Mouse (Mus musculus): ENCODE results near the gene Ormdl2. TPM values are rescaled to one million over a fixed set of nuclear protein-coding genes. Genes with fewer than 3 reads are reported as not detected.

Ormdl2 gene
- polyA plus RNA-seq, 1 experiment from 2014 or later = 23.6 TPM

DNA sequence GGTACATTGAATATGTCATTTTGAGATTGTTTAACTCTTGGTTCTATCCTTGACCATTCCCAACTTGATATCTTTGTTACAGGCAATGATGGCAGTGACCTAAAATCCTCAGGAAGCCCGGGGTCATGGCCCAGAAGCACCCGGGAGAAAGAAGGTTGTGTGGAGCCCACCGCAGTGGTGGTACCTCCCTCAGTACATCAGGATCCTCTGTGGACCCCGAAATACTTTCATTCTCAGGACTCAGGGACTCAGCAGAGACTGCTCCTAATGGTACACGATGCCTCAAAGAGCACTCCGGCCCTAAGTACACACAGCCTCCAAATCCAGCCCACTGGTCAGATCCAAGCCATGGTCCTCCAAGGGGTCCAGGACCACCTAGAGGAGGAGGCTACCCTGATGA is 15.4 kb downstream of the Ormdl2 start:
- peaks cover 44% of the 10 kb centered on the region for H3K4me1 ChIP-seq (ENCODE audit: control insufficient read depth, insufficient read depth, low read depth, low read length)
- H3K27me3 ChIP-seq (replicated peaks; ENCODE audit: control insufficient read depth, insufficient read depth, low read length) = no peaks in the 10 kb centered on the region
- no peak overlapping the region for H3K27ac ChIP-seq (ENCODE audit: low read depth, low read length)
- no peaks in the 10 kb centered on the region for H3K36me3 ChIP-seq (ENCODE audit: control insufficient read depth, insufficient read depth, low read length)
- H3K4me2 ChIP-seq (ENCODE audit: low read length) = peak overlapping the region; percentile 76
- no peak for ATAC-seq
- no peaks in the 10 kb centered on the region for H3K9me3 ChIP-seq (ENCODE audit: control insufficient read depth, low read length)
- WGBS = 57% methylated on average over 6 of the region's 6 CpGs
- peak overlapping the region; percentile 77 for H3K9ac ChIP-seq (ENCODE audit: low read depth, low read length)
- peak overlapping the region; percentile 58 for H3K4me3 ChIP-seq (ENCODE audit: low read length)

DNA sequence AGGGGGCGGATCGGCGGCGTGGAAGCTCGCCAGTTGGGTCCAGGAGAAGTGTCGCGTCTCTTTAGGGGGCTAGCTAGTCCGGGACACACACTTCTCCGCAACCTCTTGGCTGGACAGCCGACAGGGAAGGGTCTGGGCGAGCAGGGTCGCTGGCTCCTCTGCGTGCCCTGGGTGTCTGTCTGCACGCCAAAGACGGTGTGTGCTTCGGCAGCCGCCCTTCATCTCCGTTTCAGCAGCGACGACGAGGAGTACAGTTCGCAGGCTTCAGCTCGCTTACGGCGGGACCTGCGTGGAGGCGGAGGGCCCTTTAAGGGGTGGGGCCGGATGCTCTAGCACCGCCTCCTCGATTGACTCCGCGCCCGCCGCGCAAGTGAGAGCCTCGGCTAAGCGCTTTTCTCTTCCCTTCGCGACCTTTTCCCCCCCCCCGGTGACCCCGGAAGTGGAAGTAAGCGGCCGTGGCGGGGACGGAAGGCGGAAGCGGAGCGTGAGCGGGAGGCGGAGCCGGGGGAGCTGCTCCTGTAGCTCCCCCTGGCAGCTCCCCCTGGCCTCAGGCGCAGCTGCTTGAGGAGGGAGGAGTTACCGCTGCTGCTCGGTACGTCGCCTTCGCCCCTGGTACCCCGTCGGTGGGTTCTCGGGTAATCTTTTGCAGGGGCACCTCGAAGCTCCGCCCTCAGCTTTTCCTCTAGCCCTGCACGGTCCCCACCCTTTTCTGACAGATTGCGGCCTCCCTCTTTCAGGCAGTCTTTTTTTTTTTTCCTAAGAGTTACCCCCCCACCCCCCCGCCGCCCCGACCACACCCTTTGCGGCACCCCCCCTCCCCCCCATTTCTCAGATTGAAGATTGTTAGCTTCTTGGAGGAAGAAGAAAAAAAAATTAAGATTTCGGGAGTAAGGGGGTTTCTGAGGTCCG is 16.1 kb downstream of the Ormdl2 start:
- under 1% methylated on average over 61 of the region's 70 CpGs for WGBS
- H3K27me3 ChIP-seq (replicated peaks; ENCODE audit: control insufficient read depth, insufficient read depth, low read length) = no peaks in the 10 kb centered on the region
- H3K4me1 ChIP-seq (ENCODE audit: control insufficient read depth, insufficient read depth, low read depth, low read length) = peaks cover 44% of the 10 kb centered on the region
- H3K36me3 ChIP-seq (ENCODE audit: control insufficient read depth, insufficient read depth, low read length) = no peaks in the 10 kb centered on the region; the same call in 1 of the 2 replicates
- peak overlapping the region; percentile 90 for H3K4me2 ChIP-seq (ENCODE audit: low read length)
- peak overlapping the region; percentile 58 for H3K4me3 ChIP-seq (ENCODE audit: low read length)
- peak overlapping the region; percentile 94 for H3K27ac ChIP-seq (ENCODE audit: low read depth, low read length)
- ATAC-seq = peak; percentile 95
- H3K9ac ChIP-seq (ENCODE audit: low read depth, low read length) = peak overlapping the region; percentile 77
- H3K9me3 ChIP-seq (ENCODE audit: control insufficient read depth, low read length) = no peaks in the 10 kb centered on the region

GRCm38 (mm10) chr10:128804271-128805091 is 17.0 kb downstream of the Ormdl2 start, which contains the start of gene Tmem198b:
Gene Tmem198b, minus strand, starts transcription at chr10:128804370.
- peak; percentile 71 for ATAC-seq
- Histone ChIP-seq H3K36me3 (ENCODE audit: control insufficient read depth, insufficient read depth, low read length) (peaks cover 6% of the 10 kb centered on the region; the same call in 1 of the 2 replicates), H3K27ac (ENCODE audit: low read depth, low read length) (peak within 1 kb of the TSS; percentile 94), H3K4me1 (ENCODE audit: control insufficient read depth, insufficient read depth, low read depth, low read length) (peaks cover 42% of the 10 kb centered on the region), H3K4me3 (ENCODE audit: low read length) (peak within 1 kb of the TSS; percentile 58), H3K4me2 (ENCODE audit: low read length) (peak within 1 kb of the TSS; percentile 90), H3K9me3 (ENCODE audit: control insufficient read depth, low read length) (no peaks in the 10 kb centered on the region), H3K27me3 (replicated peaks; ENCODE audit: control insufficient read depth, insufficient read depth, low read length) (no peaks in the 10 kb centered on the region), H3K9ac (ENCODE audit: low read depth, low read length) (peak within 1 kb of the TSS; percentile 77)
- WGBS = under 1% methylated on average over 27 of the region's 28 CpGs

- WGBS = under 1% methylated on average over 14 of the region's 14 CpGs
- Histone ChIP-seq H3K9ac (ENCODE audit: low read depth, low read length) (peak within 1 kb of the TSS; percentile 77), H3K27ac (ENCODE audit: low read depth, low read length) (peak within 1 kb of the TSS; percentile 94), H3K4me2 (ENCODE audit: low read length) (peak within 1 kb of the TSS; percentile 90), H3K36me3 (ENCODE audit: control insufficient read depth, insufficient read depth, low read length) (peaks cover 6% of the 10 kb centered on the region; the same call in 1 of the 2 replicates), H3K27me3 (replicated peaks; ENCODE audit: control insufficient read depth, insufficient read depth, low read length) (no peaks in the 10 kb centered on the region), H3K4me3 (ENCODE audit: low read length) (peak within 1 kb of the TSS; percentile 58), H3K4me1 (ENCODE audit: control insufficient read depth, insufficient read depth, low read depth, low read length) (peaks cover 36% of the 10 kb centered on the region), H3K9me3 (ENCODE audit: control insufficient read depth, low read length) (no peaks in the 10 kb centered on the region)
- ATAC-seq = peak; percentile 21
These were observed 17.6 kb downstream of the Ormdl2 start, which contains the start of gene Dnajc14 for GRCm38 (mm10) chr10:128803771-128804270. Gene Dnajc14, plus strand, starts transcription at chr10:128804062.

- H3K4me2 ChIP-seq (ENCODE audit: low read length) = peak overlapping the region; percentile 90
- no peaks in the 10 kb centered on the region for H3K9me3 ChIP-seq (ENCODE audit: control insufficient read depth, low read length)
- H3K9ac ChIP-seq (ENCODE audit: low read depth, low read length) = peak overlapping the region; percentile 77
- 19% methylated on average over 6 of the region's 6 CpGs for WGBS
- H3K4me1 ChIP-seq (ENCODE audit: control insufficient read depth, insufficient read depth, low read depth, low read length) = peaks cover 31% of the 10 kb centered on the region
- no peak for ATAC-seq
- peak overlapping the region; percentile 94 for H3K27ac ChIP-seq (ENCODE audit: low read depth, low read length)
- no peaks in the 10 kb centered on the region for H3K27me3 ChIP-seq (replicated peaks; ENCODE audit: control insufficient read depth, insufficient read depth, low read length)
- H3K4me3 ChIP-seq (ENCODE audit: low read length) = peak overlapping the region; percentile 58
- peaks cover 6% of the 10 kb centered on the region; the same call in 1 of the 2 replicates for H3K36me3 ChIP-seq (ENCODE audit: control insufficient read depth, insufficient read depth, low read length)
These were observed 18.1 kb downstream of the Ormdl2 start for GRCm38 (mm10) chr10:128803361-128803760.

DNA sequence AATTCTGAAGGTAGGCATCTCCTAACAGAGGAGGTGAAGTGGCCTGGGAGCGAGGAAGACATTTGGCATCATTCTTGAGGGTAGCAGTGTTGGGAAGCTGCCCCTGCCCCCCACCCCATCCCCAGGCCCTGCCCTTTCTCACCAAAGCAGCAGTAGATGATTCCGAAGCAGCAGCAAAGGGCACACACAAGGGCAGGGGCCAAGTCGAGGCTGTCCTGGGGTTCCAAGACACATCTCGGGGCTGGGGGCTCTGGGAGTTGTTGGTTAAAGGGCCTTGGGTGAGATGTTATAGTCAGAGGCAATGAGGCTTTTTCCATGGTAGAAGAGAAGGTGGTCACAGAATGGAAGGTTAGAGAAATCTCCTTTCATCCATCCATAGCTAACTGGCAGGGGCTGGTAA is 18.5 kb downstream of the Ormdl2 start:
- no peak for ATAC-seq
- Histone ChIP-seq H3K4me2 (ENCODE audit: low read length) (peak overlapping the region; percentile 90), H3K9me3 (ENCODE audit: control insufficient read depth, low read length) (no peaks in the 10 kb centered on the region), H3K27ac (ENCODE audit: low read depth, low read length) (no peak overlapping the region; the same call in 1 of the 2 replicates), H3K36me3 (ENCODE audit: control insufficient read depth, insufficient read depth, low read length) (peaks cover 6% of the 10 kb centered on the region; the same call in 1 of the 2 replicates), H3K4me3 (ENCODE audit: low read length) (peak overlapping the region; percentile 58), H3K4me1 (ENCODE audit: control insufficient read depth, insufficient read depth, low read depth, low read length) (peaks cover 27% of the 10 kb centered on the region), H3K9ac (ENCODE audit: low read depth, low read length) (no peak overlapping the region), H3K27me3 (replicated peaks; ENCODE audit: control insufficient read depth, insufficient read depth, low read length) (no peaks in the 10 kb centered on the region)
- 52% methylated on average over 4 of the region's 4 CpGs for WGBS

DNA sequence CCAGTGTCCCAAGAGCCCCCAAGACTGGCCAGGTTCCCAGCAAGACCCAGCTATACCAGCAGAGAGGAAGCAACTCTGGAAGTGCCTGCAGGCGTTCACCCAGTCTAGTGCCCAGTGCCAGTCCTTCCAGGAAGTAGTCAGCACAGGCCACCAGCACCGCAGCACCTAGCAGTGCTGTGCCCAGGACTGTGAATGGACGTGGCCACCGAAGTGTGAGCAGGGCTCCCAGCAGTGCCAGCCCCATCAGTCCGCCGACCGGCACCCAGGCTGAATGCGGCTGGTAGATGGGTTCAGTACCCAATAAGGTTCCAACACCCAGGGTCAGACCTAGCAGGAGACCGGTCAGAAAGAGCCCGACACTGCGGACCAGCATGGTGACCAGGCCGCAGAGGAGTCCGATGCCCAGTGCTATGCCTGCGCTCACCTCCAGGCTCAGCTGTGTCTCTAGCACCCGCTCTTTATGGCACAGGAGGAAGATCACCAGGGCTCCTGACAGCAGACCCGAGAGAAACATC is 19.4 kb downstream of the Ormdl2 start:
- no peaks in the 10 kb centered on the region for H3K9me3 ChIP-seq (ENCODE audit: control insufficient read depth, low read length)
- no peaks in the 10 kb centered on the region for H3K27me3 ChIP-seq (replicated peaks; ENCODE audit: control insufficient read depth, insufficient read depth, low read length)
- H3K9ac ChIP-seq (ENCODE audit: low read depth, low read length) = no peak overlapping the region; the same call in 1 of the 2 replicates
- 92% methylated on average over 16 of the region's 16 CpGs for WGBS
- no peak overlapping the region for H3K4me3 ChIP-seq (ENCODE audit: low read length)
- no peak for ATAC-seq
- no peak overlapping the region for H3K27ac ChIP-seq (ENCODE audit: low read depth, low read length)
- H3K4me1 ChIP-seq (ENCODE audit: control insufficient read depth, insufficient read depth, low read depth, low read length) = peaks cover 18% of the 10 kb centered on the region
- no peak overlapping the region for H3K4me2 ChIP-seq (ENCODE audit: low read length)
- H3K36me3 ChIP-seq (ENCODE audit: control insufficient read depth, insufficient read depth, low read length) = peaks cover 6% of the 10 kb centered on the region; the same call in 1 of the 2 replicates

DNA sequence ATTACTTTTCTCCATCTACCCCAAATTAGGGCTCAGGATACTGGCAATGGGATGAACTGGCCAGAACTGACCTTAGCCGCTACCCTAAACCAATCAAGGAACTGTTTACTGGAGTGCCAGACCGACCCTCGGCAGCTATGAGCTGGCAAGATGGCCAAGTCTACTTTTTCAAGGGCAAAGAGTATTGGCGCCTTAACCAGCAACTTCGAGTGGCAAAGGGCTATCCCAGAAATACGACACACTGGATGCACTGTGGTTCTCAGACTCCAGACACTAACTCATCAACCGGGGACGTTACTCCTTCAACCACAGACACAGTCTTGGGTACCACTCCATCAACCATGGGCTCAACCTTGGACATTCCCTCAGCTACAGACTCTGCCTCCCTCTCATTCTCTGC is 22.8 kb downstream of the Ormdl2 start:
- ATAC-seq = no peak
- Histone ChIP-seq H3K4me2 (ENCODE audit: low read length) (no peak overlapping the region), H3K4me1 (ENCODE audit: control insufficient read depth, insufficient read depth, low read depth, low read length) (peaks cover 7% of the 10 kb centered on the region), H3K4me3 (ENCODE audit: low read length) (no peak overlapping the region), H3K27me3 (replicated peaks; ENCODE audit: control insufficient read depth, insufficient read depth, low read length) (no peaks in the 10 kb centered on the region), H3K36me3 (ENCODE audit: control insufficient read depth, insufficient read depth, low read length) (peaks cover 6% of the 10 kb centered on the region; the same call in 1 of the 2 replicates), H3K9ac (ENCODE audit: low read depth, low read length) (no peak overlapping the region), H3K27ac (ENCODE audit: low read depth, low read length) (no peak overlapping the region), H3K9me3 (ENCODE audit: control insufficient read depth, low read length) (no peaks in the 10 kb centered on the region)
- WGBS = 95% methylated on average over 8 of the region's 8 CpGs

All from hindbrain, embryonic 16.5 days (tissue).